Mouse (Mus musculus) embryo, embryonic 11 days (tissue): ENCODE results near the gene Uhrf1bp1.

Experiments used
- DNase-seq: peaks from one replicate; pipeline ENCODE4 v3.0.0-alpha.2; 2015

Gene Uhrf1bp1

GRCm38 (mm10) chr17:27839469-27840252 is 16.6 kb upstream of the Uhrf1bp1 start:
- peak; percentile 97 for DNase-seq

DNA sequence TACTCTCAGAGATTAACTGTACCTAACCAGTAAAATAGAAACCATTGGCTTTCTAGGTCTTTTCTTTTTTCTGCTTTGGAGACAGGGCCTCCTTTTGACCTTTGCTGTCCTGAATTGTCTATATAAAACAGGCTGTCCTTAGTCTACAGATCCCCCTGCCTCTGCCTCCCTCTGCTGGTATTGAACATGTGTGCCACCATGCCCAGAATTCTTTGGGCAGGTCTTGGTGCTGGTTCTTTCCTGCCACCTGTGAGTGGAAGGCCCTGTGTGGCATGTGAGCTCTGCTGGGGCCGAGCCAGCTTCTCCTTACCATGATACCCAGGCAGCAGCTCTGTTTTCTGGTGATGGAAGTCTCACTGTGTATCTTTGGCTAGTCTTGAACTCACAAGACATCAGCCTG is 7.9 kb upstream of the Uhrf1bp1 start:
- DNase-seq = no peak

DNA sequence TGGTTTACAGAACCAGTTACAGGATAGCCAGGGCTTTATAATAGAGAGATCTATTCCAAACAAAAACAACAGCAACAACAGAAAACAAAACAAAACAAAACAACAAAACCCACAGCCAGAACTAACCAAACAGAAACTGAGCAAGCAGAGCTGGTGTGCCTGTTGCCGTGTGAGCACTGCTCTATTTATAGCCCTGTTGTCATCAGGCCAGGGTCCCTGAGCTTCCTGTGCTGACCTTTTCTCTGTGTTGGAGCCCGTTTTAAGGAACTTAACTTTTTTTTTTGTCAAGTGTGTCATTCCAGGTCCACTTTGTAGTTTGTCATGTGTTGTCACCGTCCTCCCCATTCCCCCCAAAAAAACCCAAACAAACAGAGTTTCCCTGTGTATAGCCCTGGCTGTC is 5.2 kb upstream of the Uhrf1bp1 start:
- DNase-seq = no peak

GRCm38 (mm10) chr17:27856798-27857648 is 782 bp downstream of the Uhrf1bp1 start:
- peak; percentile 77 for DNase-seq

DNA sequence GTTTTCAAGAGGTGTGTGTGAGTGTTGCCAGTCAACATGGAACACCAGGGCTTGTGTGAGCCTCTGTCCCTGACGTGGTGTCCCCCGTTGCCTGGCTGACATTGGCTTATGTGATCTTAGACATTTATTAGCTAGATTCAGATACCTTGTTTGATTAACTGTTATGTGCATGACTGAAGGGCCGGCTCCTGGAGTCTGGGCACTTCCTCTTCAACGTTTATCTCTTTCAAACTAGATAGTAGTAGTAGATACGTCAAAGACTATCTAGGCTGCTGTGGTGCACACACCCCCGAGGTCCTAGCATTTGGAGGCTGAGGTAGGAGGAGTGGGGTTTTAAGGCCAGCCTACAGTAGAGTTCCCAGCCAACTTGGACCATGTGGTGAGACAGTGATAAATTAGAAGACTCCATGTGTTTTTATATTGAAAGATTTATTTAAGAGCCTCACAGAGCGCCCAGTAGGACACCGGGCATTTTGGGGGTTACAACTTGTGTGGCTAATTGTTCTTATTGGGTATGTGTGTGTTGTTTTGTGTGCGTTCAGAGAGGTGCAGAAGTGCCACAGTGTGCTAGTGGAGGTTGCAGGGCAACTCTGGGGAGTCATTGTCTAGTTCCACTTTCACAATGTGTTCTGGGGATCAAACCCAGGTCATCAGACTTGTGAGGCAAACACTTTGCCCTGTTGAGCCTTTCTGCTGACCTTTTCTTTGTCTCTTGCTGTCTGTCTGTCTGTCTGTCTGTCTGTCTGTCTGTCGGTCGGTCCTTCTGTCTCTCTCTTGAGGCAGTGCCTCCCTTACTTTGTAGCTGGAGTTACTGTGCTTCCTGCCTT is 1.6 kb downstream of the Uhrf1bp1 start:
- DNase-seq = no peak

DNA sequence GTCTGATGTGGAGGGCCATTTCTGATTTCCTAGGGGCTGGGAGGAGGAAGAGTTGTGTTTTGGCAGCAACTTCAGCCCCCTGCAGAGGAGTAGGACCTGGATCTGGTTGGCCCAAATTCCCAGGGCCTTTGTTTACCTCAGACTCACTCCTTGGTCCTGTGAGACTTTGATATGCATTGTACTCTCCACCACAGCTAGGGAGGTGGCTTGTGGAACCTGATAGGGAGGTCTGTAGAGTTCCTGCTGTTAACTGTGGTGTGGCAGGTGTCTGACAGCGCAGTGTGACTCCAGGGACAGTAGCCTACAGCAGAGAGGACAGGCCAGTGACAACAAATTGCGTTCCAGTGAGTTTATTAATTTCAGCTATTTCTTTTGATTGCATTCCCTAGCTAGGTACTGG is 2.9 kb downstream of the Uhrf1bp1 start:
- DNase-seq = no peak

DNA sequence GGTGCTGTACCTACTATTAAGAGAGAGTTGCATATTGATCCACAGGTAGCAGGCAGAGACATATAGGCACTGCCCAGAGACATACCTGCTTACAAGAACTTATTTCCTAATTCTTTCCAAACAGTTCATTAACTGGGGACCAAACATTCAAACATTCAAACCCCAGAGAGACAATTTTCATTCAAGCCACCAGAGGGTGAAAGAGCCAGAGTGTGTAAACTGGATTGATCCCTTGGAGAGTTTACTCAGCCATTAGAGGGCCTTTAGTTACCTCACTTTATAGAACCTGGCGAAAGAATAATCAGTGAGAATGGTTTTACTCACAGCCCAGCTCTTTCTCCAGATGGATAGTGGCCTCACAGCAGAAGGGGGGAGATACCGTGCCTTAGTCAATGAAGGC is 9.2 kb downstream of the Uhrf1bp1 start:
- no peak for DNase-seq

DNA sequence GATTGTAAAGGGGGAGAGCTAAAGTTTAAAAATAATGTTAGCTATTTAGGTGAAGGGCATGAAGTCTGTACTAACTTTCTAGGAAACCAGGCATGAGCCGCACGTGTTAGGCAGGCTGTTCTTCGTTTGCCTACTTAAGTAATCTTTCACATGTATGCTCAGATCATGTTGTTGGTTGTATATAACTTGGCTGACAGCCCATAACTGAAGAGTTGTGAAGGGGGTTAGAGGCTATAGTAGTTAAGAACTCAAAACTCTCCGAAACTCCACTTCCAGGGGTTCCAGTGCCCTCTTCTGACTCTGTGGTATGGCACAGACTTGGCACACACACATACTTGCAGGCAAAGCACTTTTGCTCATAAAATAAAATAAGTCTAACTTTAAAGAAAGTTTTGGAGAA is 10.5 kb downstream of the Uhrf1bp1 start:
- no peak for DNase-seq

- no peak for DNase-seq
Observed at GRCm38 (mm10) chr17:27871851-27872250, 15.6 kb downstream of the Uhrf1bp1 start.

DNA sequence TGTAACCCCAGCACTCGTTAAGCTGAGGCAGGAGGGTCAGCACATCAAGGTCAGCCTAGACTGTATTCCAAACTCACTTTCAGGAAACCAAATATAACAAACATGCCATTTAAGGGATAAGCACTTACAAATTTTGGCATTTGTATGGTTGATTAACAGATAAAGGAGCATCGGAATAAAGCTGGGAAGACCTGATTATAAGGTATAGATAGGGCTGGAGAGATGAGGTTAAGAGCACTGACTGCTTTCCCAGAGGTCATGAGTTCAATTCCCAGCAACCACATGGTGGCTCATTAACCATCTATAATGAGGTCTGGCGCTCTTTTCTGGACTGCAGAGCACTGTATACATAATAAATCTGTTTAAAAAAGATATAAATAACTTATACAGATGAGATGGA is 17.3 kb downstream of the Uhrf1bp1 start:
- no peak for DNase-seq

DNA sequence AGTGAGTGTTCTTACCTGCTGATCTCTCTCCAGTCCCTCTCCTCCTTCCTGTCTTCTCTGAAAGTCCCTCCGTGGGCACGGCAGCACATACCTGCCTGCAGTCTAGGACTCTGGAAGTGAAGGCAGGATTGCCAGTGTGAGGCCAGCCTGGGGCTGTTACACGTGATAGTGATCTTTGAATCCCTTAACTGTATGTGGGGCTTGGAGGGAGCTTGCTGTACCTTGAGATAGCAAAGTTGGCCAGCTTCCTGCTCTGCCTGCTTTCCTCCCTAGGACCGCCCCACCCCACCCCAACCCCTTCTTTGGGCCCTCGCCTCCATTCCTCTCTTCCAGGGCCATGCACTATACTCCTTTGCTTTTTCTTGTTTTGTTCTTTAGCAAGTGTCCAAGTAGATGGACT is 18.3 kb downstream of the Uhrf1bp1 start:
- no peak for DNase-seq

GRCm38 (mm10) chr17:27881518-27881917 is 25.3 kb downstream of the Uhrf1bp1 start:
- DNase-seq = peak; percentile 46

DNA sequence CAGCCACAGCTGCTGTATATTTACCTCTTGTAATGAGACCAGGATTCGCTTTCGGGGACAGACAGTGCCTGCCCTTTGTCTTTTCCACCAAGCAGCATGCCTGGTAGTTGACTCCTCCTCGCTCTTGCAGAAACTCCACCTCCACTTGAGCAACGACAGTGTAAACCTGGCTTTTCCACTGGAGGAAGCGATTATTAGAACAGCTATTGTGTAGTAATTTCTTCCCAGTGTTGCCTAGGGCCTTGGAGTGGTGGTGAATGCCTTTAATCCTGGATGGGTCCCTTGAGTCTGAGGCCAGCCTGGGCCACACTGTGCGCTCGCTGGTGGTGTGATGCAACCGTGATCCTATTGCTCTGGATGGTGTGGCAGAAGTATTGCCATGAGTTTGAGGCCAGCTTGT is 26.9 kb downstream of the Uhrf1bp1 start:
- DNase-seq = no peak

GRCm38 (mm10) chr17:27883994-27884393 is 27.8 kb downstream of the Uhrf1bp1 start:
- no peak for DNase-seq

- no peak for DNase-seq
Observed at GRCm38 (mm10) chr17:27886499-27887210, 30.4 kb downstream of the Uhrf1bp1 start.

DNA sequence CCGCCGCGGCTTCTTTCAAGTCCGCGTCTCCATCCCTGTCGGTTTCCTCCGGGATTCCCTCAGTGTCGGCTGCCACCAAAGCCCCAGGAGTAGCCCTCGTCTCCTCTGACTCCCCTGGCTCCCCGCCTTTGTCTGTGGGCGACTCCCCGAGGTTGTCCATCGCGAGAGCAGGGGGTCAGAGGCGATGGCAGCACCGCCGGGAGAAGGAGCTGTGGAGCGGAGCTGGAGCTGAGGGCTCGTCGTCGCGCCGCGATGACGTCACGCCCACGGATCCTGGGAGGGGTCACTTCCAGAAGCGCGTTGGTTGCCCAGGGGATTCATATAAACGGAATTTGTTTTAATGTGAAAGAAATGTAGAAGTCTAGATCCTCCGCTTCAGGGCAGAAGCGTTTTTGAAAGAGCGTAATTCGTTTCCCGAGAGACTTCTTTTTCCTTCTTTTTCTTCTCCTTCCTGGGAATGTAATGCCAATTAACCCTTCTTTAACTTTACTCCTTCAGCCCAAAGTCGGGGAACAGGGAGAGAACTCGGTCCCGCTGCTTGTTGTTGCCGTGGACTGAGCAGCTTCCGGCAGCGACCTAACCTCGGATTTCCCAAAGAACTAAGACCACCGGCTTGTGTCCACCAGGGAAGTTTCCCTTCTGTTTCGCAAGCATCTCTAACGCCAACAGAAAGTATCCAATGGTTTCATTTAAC is 51.4 kb downstream of the Uhrf1bp1 start:
- DNase-seq = peak; percentile 95

GRCm38 (mm10) chr17:27908206-27908887 is 52.1 kb downstream of the Uhrf1bp1 start:
- DNase-seq = peak; percentile 30

DNA sequence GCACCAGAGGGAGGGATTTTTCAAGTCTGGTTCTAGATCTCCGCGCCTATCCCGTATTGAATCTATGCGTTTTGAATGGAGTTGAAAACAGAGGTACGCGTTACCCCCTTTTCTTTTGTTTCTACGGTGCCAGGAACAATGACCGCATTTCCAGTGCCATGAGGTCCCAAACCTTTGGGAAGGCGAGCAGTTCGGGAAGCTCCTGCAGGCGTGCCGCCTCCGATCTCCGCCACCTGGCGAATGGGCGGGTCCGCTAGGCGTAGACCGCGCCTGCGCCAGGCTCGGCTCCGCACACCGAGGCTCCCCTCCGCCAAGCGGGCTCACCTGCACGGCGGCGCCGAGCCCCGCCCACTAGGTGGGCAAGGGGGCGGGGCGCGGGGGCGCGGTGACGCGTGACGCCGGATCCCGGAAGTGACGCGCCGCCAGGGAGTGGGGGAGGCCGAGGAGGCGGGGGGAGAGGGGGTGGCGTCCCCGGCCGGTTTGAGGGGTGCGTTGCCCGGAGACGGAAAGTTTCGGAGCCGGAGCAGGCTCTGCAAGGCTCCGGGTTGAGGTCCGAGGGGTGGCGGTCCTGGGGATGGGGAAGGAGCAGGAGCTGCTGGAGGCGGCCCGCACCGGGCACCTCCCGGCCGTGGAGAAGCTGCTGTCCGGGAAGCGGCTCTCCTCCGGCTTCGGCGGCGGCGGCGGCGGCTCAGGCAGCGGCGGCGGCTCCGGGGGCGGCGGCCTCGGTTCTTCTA is 52.8 kb downstream of the Uhrf1bp1 start, which contains the start of gene Anks1:
Gene Anks1, plus strand, starts transcription at position 419 of the 734 bp plus-strand sequence.
- peak; percentile 91 for DNase-seq

GRCm38 (mm10) chr17:27909622-27910500 is 53.6 kb downstream of the Uhrf1bp1 start, which contains the start of gene Taf11:
TSS of gene Taf11 (minus strand) at chr17:27909844.
- peak; percentile 59 for DNase-seq
